ENCODE assay signal across 8 mouse cellular contexts in genomic region chr2:122160680-122161079, GRCm38 (mm10). TPM values are rescaled to one million over a fixed set of nuclear protein-coding genes. Genes with fewer than 3 reads are reported as not detected.
DNase-seq lines count a peak whose midpoint lies in the region; ATAC-seq and TF ChIP-seq lines count a peak whose summit lies in the region.

Gene Trim69 (plus strand): TSS chr2:122160700.

- H3K4me2 ChIP-seq in embryonic facial prominence, embryonic 11.5 days (ENCODE audit: low read depth, low read length), result no peak within 1 kb of the TSS
- H3K4me2 ChIP-seq in limb, embryonic 13.5 days (replicated peaks), result no peak within 1 kb of the TSS

- intact Hi-C loops in heart, adult 2 months (cut with DNase I), result loop anchor here (1.0 to 2.0 kb wide), 2 partner anchors 44 to 90 kb away; no protein-coding TSS in a partner anchor

- H3K79me2 ChIP-seq in heart, adult 2 months (replicated peaks; ENCODE audit: control insufficient read depth, insufficient read depth, low read length), result no peaks in the 10 kb centered on the region

- H3K4me1 ChIP-seq in embryonic facial prominence, embryonic 11.5 days (ENCODE audit: control insufficient read depth, insufficient read depth, low read length), result no peaks in the 10 kb centered on the region
- peaks cover 3% of the 10 kb centered on the region for H3K4me1 ChIP-seq in heart, adult 2 months (ENCODE audit: control insufficient read depth, insufficient read depth, low read length)
- H3K4me1 ChIP-seq in limb, embryonic 13.5 days, result peaks cover 11% of the 10 kb centered on the region; the same call in 1 of the 2 replicates

- no peak within 1 kb of the TSS for H3K9ac ChIP-seq in embryonic facial prominence, embryonic 11.5 days (replicated peaks; ENCODE audit: low read length)
- no peak within 1 kb of the TSS for H3K9ac ChIP-seq in heart, adult 2 months (ENCODE audit: low read depth, low read length)
- no peak within 1 kb of the TSS for H3K9ac ChIP-seq in limb, embryonic 13.5 days

- ATAC-seq in embryonic facial prominence, embryonic 11.5 days (replicated peaks; ENCODE audit: insufficient number of reproducible peaks, low FRiP score, low TSS enrichment, low read depth), result 0 out of 2 replicates have a peak, but pooled peaks have one; percentile 48
- peak; percentile 55; the same call in 1 of the 2 replicates for ATAC-seq in limb, embryonic 13.5 days (ENCODE audit: low FRiP score, low read depth)

- TF ChIP-seq CTCF in heart, adult 2 months (IDR thresholded peaks at IDR 0.05), result peak; percentile 96

- peak; percentile 70; the same call in 1 of the 2 replicates for TF ChIP-seq EP300 in heart, adult 2 months (IDR thresholded peaks at IDR 0.05; ENCODE audit: insufficient read depth, low read depth, low read length)

- peak; percentile 71 for DNase-seq in A20 (ENCODE audit: low read depth, low spot score)
- peak; percentile 83 for DNase-seq in adrenal gland, postnatal 25 days
- DNase-seq in embryonic facial prominence, embryonic 11.5 days (ENCODE audit: low spot score), result peak; percentile 86
- peak; percentile 81 to 86 for DNase-seq in heart, adult 2 months
- DNase-seq in kidney, adult 9 months, result peak; percentile 90
- DNase-seq in monocyte, adult 2 months (ENCODE audit: low read depth in 1 of 2, low spot score in 2 of 2), result peak; percentile 35 to 56
- DNase-seq in spleen, postnatal 14 days (ENCODE audit: low spot score in 2 of 2), result peak; percentile 69 to 78

- 33% methylated on average over 2 of the region's 2 CpGs for WGBS in embryonic facial prominence, embryonic 11.5 days
- WGBS in heart, adult 2 months, result 22% methylated on average over 2 of the region's 2 CpGs
- 45% methylated on average over 2 of the region's 2 CpGs for WGBS in limb, embryonic 13.5 days

- no peak within 1 kb of the TSS for H3K4me3 ChIP-seq in embryonic facial prominence, embryonic 11.5 days (ENCODE audit: low read depth, low read length)
- H3K4me3 ChIP-seq in heart, adult 2 months, result no peak within 1 kb of the TSS
- no peak within 1 kb of the TSS for H3K4me3 ChIP-seq in limb, embryonic 13.5 days

- H3K36me3 ChIP-seq in embryonic facial prominence, embryonic 11.5 days (replicated peaks; ENCODE audit: control insufficient read depth, insufficient read depth, low read depth, low read length), result no peaks in the 10 kb centered on the region
- H3K36me3 ChIP-seq in heart, adult 2 months (ENCODE audit: control insufficient read depth, insufficient read depth, low read length), result no peaks in the 10 kb centered on the region
- no peaks in the 10 kb centered on the region for H3K36me3 ChIP-seq in limb, embryonic 13.5 days

- H3K27ac ChIP-seq in embryonic facial prominence, embryonic 11.5 days (replicated peaks; ENCODE audit: low read depth, low read length), result no peak within 1 kb of the TSS
- H3K27ac ChIP-seq in heart, adult 2 months, result no peak within 1 kb of the TSS; the same call in 1 of the 2 replicates
- no peak within 1 kb of the TSS for H3K27ac ChIP-seq in limb, embryonic 13.5 days

- no peaks in the 10 kb centered on the region for H3K27me3 ChIP-seq in embryonic facial prominence, embryonic 11.5 days (ENCODE audit: control insufficient read depth, insufficient read depth, low read length)
- no peaks in the 10 kb centered on the region for H3K27me3 ChIP-seq in heart, adult 2 months (ENCODE audit: control insufficient read depth, insufficient read depth, low read length)
- no peaks in the 10 kb centered on the region for H3K27me3 ChIP-seq in limb, embryonic 13.5 days

- H3K9me3 ChIP-seq in embryonic facial prominence, embryonic 11.5 days (replicated peaks; ENCODE audit: control insufficient read depth, low read length), result no peaks in the 10 kb centered on the region
- H3K9me3 ChIP-seq in limb, embryonic 13.5 days, result no peaks in the 10 kb centered on the region

- TF ChIP-seq POLR2A in heart, adult 2 months (IDR thresholded peaks at IDR 0.05; ENCODE audit: insufficient read depth, low read depth, low read length), result no peak

RNA-seq across cellular contexts. Expression of gene Trim69, which starts in this region (rescaled TPM):
- total RNA-seq in adrenal gland, postnatal 25 days (2021), result not detected in 2 replicates
- polyA plus RNA-seq in embryonic facial prominence, embryonic 11.5 days (2014; fragmentation: Nextera tagmentation; extraction: Ambion mirVana), result not detected in 2 replicates
- not detected for total RNA-seq in heart, adult 2 months (2021)
- 0.15 TPM in 1 of 2 replicates, not detected in the other for polyA plus RNA-seq in heart, adult 2 months (2012; rRNA removed)
- polyA plus RNA-seq in limb, embryonic 13.5 days (2015; fragmentation: Nextera tagmentation; extraction: Ambion mirVana), result 0.14 TPM in 1 of 2 replicates, not detected in the other

Comparison
In these comparisons a context has a peak if more than half of its experiments do, and no peak if none do; other contexts are left out.
1. Peak in DNase-seq in adrenal gland, postnatal 25 days; RNA of the gene not detected or under 1 TPM.
2. Peak in DNase-seq and ATAC-seq in embryonic facial prominence, embryonic 11.5 days; RNA of the gene not detected or under 1 TPM.
3. Peak in DNase-seq in heart, adult 2 months; RNA of the gene not detected or under 1 TPM.
4. Peak in ATAC-seq in limb, embryonic 13.5 days; RNA of the gene not detected or under 1 TPM.